In the genomic region with DNA sequence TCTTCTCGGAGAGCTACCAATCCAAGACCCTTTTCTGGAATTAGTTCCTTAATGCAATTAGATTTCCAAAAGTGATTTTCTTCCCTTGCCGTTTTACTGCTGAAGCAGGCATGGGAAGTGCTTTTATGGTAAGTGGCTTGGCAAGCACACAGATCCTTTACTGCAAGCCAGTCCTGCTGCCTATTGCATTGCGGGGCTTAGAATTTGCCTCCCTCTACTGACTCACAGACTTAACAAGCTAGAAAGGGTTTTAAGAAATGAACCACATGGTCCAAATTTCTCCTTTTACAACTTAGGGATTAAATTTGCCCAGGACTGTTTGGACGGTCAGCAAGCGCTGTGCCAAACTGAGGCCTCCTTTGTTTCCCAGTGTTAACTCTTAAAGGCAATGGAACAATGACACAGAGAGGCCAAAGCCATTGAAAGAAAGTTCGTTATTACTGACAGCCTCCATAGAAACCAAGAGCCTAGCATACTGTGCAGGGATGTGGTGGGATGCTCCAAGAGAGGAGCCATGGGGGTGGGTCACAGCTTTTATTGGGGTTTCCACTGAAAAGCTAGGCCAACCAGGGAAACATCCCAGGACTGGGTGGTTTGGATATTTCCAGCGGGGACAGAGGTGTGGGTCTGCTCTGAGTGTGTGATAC, we compare ENCODE assay signal across 11 mouse cellular contexts.
DNase-seq lines count a peak whose midpoint lies in the region; ATAC-seq and TF ChIP-seq lines count a peak whose summit lies in the region.
"Had no signal": no experiment of that assay in that cellular context is flagged by ENCODE, and none has a peak within 500 bp of the region (broad histone marks: within the 10 kb centered on the region; RNA-seq: fewer than 3 reads in every experiment).

No protein-coding gene starts in this region.

- ATAC-seq in embryonic facial prominence, embryonic 14.5 days (ENCODE audit: low read depth): peak; percentile 30; the same call in 1 of the 2 replicates
- peak; percentile 69 for ATAC-seq in hindbrain, postnatal 0 days
- ATAC-seq in neural tube, embryonic 14.5 days (ENCODE audit: low read depth): peak; percentile 60
- ATAC-seq: inflammation-experienced regulatory T-cells, adult 6 months had no signal

- H3K36me3 ChIP-seq in embryonic facial prominence, embryonic 14.5 days (ENCODE audit: control insufficient read depth, insufficient read depth, low read length): no peaks in the 10 kb centered on the region
- H3K36me3 ChIP-seq in hindbrain, postnatal 0 days (ENCODE audit: insufficient read depth, low read length): no peaks in the 10 kb centered on the region
- no peaks in the 10 kb centered on the region for H3K36me3 ChIP-seq in neural tube, embryonic 14.5 days (ENCODE audit: control insufficient read depth, insufficient read depth, low read length)
- H3K36me3 ChIP-seq in heart, embryonic 10.5 days: no peaks in the 10 kb centered on the region
- H3K36me3 ChIP-seq: liver, embryonic 13.5 days had no signal

- no peak overlapping the region for H3K27ac ChIP-seq in embryonic facial prominence, embryonic 14.5 days (replicated peaks; ENCODE audit: low read depth, low read length)
- no peak overlapping the region for H3K27ac ChIP-seq in hindbrain, postnatal 0 days
- no peak overlapping the region; the same call in 1 of the 2 replicates for H3K27ac ChIP-seq in neural tube, embryonic 14.5 days (ENCODE audit: low read depth, low read length)
- H3K27ac ChIP-seq in heart, embryonic 10.5 days: no peak overlapping the region
- H3K27ac ChIP-seq: liver, embryonic 13.5 days had no signal

- 54% methylated on average over 7 of the region's 7 CpGs for WGBS in embryonic facial prominence, embryonic 14.5 days
- WGBS in hindbrain, postnatal 0 days: 41% methylated on average over 7 of the region's 7 CpGs
- 27% methylated on average over 7 of the region's 7 CpGs for whole genome bisulfite sequencing in neural tube, embryonic 14.5 days
- WGBS in heart, embryonic 10.5 days: 84% methylated on average over 7 of the region's 7 CpGs

- H3K4me1 ChIP-seq in embryonic facial prominence, embryonic 14.5 days (ENCODE audit: control insufficient read depth, insufficient read depth, low read length): peaks cover 1% of the 10 kb centered on the region; the same call in 1 of the 2 replicates
- no peaks in the 10 kb centered on the region for H3K4me1 ChIP-seq in hindbrain, postnatal 0 days (ENCODE audit: insufficient read depth, low read length)
- H3K4me1 ChIP-seq in neural tube, embryonic 14.5 days (ENCODE audit: control insufficient read depth, insufficient read depth, low read length): peaks cover 5% of the 10 kb centered on the region; the same call in 1 of the 2 replicates
- H3K4me1 ChIP-seq in heart, embryonic 10.5 days: peaks cover 14% of the 10 kb centered on the region; the same call in 1 of the 2 replicates
- H3K4me1 ChIP-seq: liver, embryonic 13.5 days had no signal

- H3K9ac ChIP-seq in embryonic facial prominence, embryonic 14.5 days (ENCODE audit: low read depth, low read length): no peak overlapping the region
- no peak overlapping the region for H3K9ac ChIP-seq in hindbrain, postnatal 0 days (replicated peaks; ENCODE audit: low read length)
- H3K9ac ChIP-seq in neural tube, embryonic 14.5 days (replicated peaks; ENCODE audit: low read depth, low read length): no peak overlapping the region
- H3K9ac ChIP-seq: liver, embryonic 13.5 days had no signal

- no peak overlapping the region for H3K4me3 ChIP-seq in embryonic facial prominence, embryonic 14.5 days (ENCODE audit: low read depth, low read length)
- H3K4me3 ChIP-seq in hindbrain, postnatal 0 days (ENCODE audit: low read length): no peak overlapping the region
- no peak overlapping the region for H3K4me3 ChIP-seq in neural tube, embryonic 14.5 days (ENCODE audit: low read depth, low read length)
- no peak overlapping the region for H3K4me3 ChIP-seq in heart, embryonic 10.5 days
- H3K4me3 ChIP-seq: erythroblast, embryonic 14.5 days; liver, embryonic 13.5 days had no signal

- H3K4me2 ChIP-seq in embryonic facial prominence, embryonic 14.5 days (ENCODE audit: low read depth, low read length): no peak overlapping the region
- H3K4me2 ChIP-seq in hindbrain, postnatal 0 days (ENCODE audit: low read depth, low read length): no peak overlapping the region
- no peak overlapping the region for H3K4me2 ChIP-seq in neural tube, embryonic 14.5 days (ENCODE audit: low read depth, low read length)
- H3K4me2 ChIP-seq: liver, embryonic 13.5 days had no signal

- intact Hi-C loops in left cerebral cortex, postnatal 14 days (cut with DNase I): no loop called here

- TF ChIP-seq CTCF in hindbrain, postnatal 0 days (IDR thresholded peaks at IDR 0.05; ENCODE audit: low read depth): peak; percentile 15; the same call in 1 of the 2 replicates

- no peaks in the 10 kb centered on the region for H3K27me3 ChIP-seq in embryonic facial prominence, embryonic 14.5 days (replicated peaks; ENCODE audit: control insufficient read depth, insufficient read depth, low read length)
- no peaks in the 10 kb centered on the region for H3K27me3 ChIP-seq in hindbrain, postnatal 0 days (ENCODE audit: insufficient read depth, low read length)
- H3K27me3 ChIP-seq in neural tube, embryonic 14.5 days (ENCODE audit: control insufficient read depth, insufficient read depth, low read length): no peaks in the 10 kb centered on the region
- no peaks in the 10 kb centered on the region for H3K27me3 ChIP-seq in heart, embryonic 10.5 days (ENCODE audit: insufficient read depth, poor library complexity, severe bottlenecking)
- H3K27me3 ChIP-seq: liver, embryonic 13.5 days had no signal

- peak; percentile 46 to 52 for DNase-seq in left cerebral cortex, postnatal 14 days (ENCODE audit: low spot score in 2 of 2)
- no peak for DNase-seq in left cerebral cortex, adult 11 months (ENCODE audit: low spot score)
- DNase-seq in embryonic facial prominence, embryonic 14.5 days (ENCODE audit: low spot score): peak; percentile 79
- DNase-seq in hindbrain, postnatal 0 days (ENCODE audit: low spot score): peak; percentile 61
- no peak for DNase-seq in adrenal gland, adult 18-20 months (ENCODE audit: low spot score in 2 of 2)
- no peak for DNase-seq in heart, embryonic 10.5 days (ENCODE audit: low spot score)
- no peak for DNase-seq in kidney, adult 8-10 months
- DNase-seq: liver, embryonic 13.5 days had no signal

- no peaks in the 10 kb centered on the region for H3K9me3 ChIP-seq in embryonic facial prominence, embryonic 14.5 days (ENCODE audit: control insufficient read depth, low read length)
- no peaks in the 10 kb centered on the region for H3K9me3 ChIP-seq in hindbrain, postnatal 0 days (ENCODE audit: low read length)
- H3K9me3 ChIP-seq in neural tube, embryonic 14.5 days (ENCODE audit: control insufficient read depth, low read length): no peaks in the 10 kb centered on the region
- no peaks in the 10 kb centered on the region for H3K9me3 ChIP-seq in heart, embryonic 10.5 days
- H3K9me3 ChIP-seq: liver, embryonic 13.5 days had no signal

Comparison
In these comparisons a context has a peak if more than half of its experiments do, and no peak if none do; other contexts are left out.
1. DNase-seq: peak in left cerebral cortex, postnatal 14 days (2 of 2), embryonic facial prominence, embryonic 14.5 days (single experiment) and hindbrain, postnatal 0 days (single experiment); none in left cerebral cortex, adult 11 months (single experiment), adrenal gland, adult 18-20 months (0 of 2), heart, embryonic 10.5 days (single experiment) and kidney, adult 8-10 months (0 of 2).
2. Peak in every context shown above with its lines, with median percentiles within 50 percentile points of each other: ATAC-seq.